Mouse (Mus musculus) lung, postnatal 0 days (tissue): ENCODE results near the gene Ppbp. TPM values are rescaled to one million over a fixed set of nuclear protein-coding genes. Genes with fewer than 3 reads are reported as not detected.

Experiments
- ATAC-seq: fragments of 200-750 bp; cut with Nextera tagmentation; 2 replicates; pipeline ENCODE4 v1.8.0; 2017; ENCODE audit warnings: moderate library complexity
- DNase-seq: peaks from one replicate; pipeline ENCODE4 v3.0.0-alpha.2; 2016; ENCODE audit warnings: low spot score
- H3K27ac ChIP-seq: fragments of 300-500 bp; sonication (generic); 2 replicates; pipeline ENCODE4 v1.5.1; 2014; ENCODE audit warnings: antibody characterized with exemption, mild to moderate bottlenecking, low read length, mixed read lengths
- H3K27me3 ChIP-seq: fragments of 300-500 bp; sonication (generic); replicated peaks from 2 replicates; pipeline ENCODE4 v1.6.1; 2014; ENCODE audit warnings: low read length, mixed read lengths; ENCODE audit not compliant: insufficient read depth
- H3K36me3 ChIP-seq: fragments of 300-500 bp; sonication (generic); 2 replicates; pipeline ENCODE4 v1.6.1; 2014; ENCODE audit warnings: low read length, mixed read lengths; ENCODE audit not compliant: insufficient read depth
- H3K4me1 ChIP-seq: fragments of 300-500 bp; sonication (generic); 2 replicates; pipeline ENCODE4 v1.6.1; 2014; ENCODE audit warnings: antibody characterized with exemption, low read depth, low read length, mixed read lengths; ENCODE audit not compliant: insufficient read depth
- H3K4me2 ChIP-seq: fragments of 300-500 bp; sonication (generic); replicated peaks from 2 replicates; pipeline ENCODE4 v1.6.1; 2014; ENCODE audit warnings: low read depth, mild to moderate bottlenecking, low read length, moderate library complexity, mixed read lengths
- H3K4me3 ChIP-seq: fragments of 300-500 bp; sonication (generic); 2 replicates; pipeline ENCODE4 v1.5.1; 2014; ENCODE audit warnings: low read depth, low read length
- H3K9ac ChIP-seq: fragments of 300-500 bp; sonication (generic); replicated peaks from 2 replicates; pipeline ENCODE4 v1.6.1; 2014; ENCODE audit warnings: low read depth, mild to moderate bottlenecking
- H3K9me3 ChIP-seq: fragments of 300-500 bp; sonication (generic); 2 replicates; pipeline ENCODE4 v1.6.1; 2016; ENCODE audit warnings: low read length, mixed read lengths
- CTCF ChIP-seq: IDR thresholded peaks from 2 replicates; pipeline ENCODE4 v1.5.1; 2016; ENCODE audit warnings: antibody characterized with exemption, mild to moderate bottlenecking
- EP300 ChIP-seq: IDR thresholded peaks from 2 replicates; pipeline ENCODE4 v1.6.1; 2016; ENCODE audit warnings: antibody characterized with exemption, mild to moderate bottlenecking, control low read depth
- WGBS: fragments of 180-500 bp; shearing (Covaris S2); extraction: QIAGEN DNeasy Blood & Tissue Kit; methylation state at CpG from one replicate; pipeline ENCODE4 v1.1.7; 2014; 5-methylcytosine and 5-hydroxymethylcytosine counted together
- microRNA-seq: library from miRNA; unstranded; fragments of <30 nt; microRNA quantifications from one replicate; pipeline ENCODE4, GENCODE M21; 2016
- polyA plus RNA-seq: library from polyadenylated mRNA; unstranded; fragments of >200 nt; fragmentation: Nextera tagmentation; extraction: Ambion mirVana; gene quantifications from 2 replicates; pipeline ENCODE4 v1.2.1, GENCODE M21; 2015

The Ppbp gene
- polyA plus RNA-seq, 1 experiment from 2014 or later, result 15.6 TPM

DNA sequence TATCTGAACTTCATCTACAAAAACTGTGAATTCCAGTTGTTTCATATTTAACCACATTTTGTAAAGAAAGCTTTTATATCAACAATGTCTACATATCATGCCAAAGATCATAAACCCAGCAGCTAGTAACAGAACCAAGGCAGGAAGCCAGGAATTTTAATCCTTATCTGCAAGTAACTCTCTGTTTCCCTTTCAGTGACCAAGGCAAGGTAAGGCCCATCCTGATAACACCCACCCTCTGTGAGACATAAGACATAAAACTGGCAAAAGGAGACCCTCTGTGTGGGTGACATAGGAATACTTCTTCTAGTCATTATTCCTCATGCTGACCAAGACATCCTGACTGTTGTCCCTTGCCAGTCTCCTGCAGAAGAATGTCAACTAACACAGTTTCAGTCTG is 36.3 kb downstream of the Ppbp start:
- no peaks in the 10 kb centered on the region for H3K9me3 ChIP-seq
- no peaks in the 10 kb centered on the region for H3K36me3 ChIP-seq
- no peak overlapping the region for H3K4me3 ChIP-seq
- peak; percentile 13; the same call in 1 of the 2 replicates for ATAC-seq
- no peak overlapping the region for H3K27ac ChIP-seq
- no peaks in the 10 kb centered on the region for H3K4me1 ChIP-seq
- no peak for DNase-seq
- no peak overlapping the region for H3K4me2 ChIP-seq
- no peaks in the 10 kb centered on the region for H3K27me3 ChIP-seq
- TF ChIP-seq EP300 (no peak), CTCF (no peak)
- H3K9ac ChIP-seq, result no peak overlapping the region

- Histone ChIP-seq H3K9me3 (no peaks in the 10 kb centered on the region), H3K27ac (no peak overlapping the region), H3K27me3 (no peaks in the 10 kb centered on the region), H3K4me2 (no peak overlapping the region), H3K4me3 (no peak overlapping the region), H3K9ac (no peak overlapping the region), H3K4me1 (no peaks in the 10 kb centered on the region), H3K36me3 (no peaks in the 10 kb centered on the region)
- DNase-seq, result no peak
- TF ChIP-seq EP300, result no peak
- no peak for TF ChIP-seq CTCF
- ATAC-seq, result peak; percentile 39; the same call in 1 of the 2 replicates
Observed at GRCm38 (mm10) chr5:90806050-90806449, 37.7 kb downstream of the Ppbp start.

- Histone ChIP-seq H3K9ac (no peak overlapping the region), H3K27me3 (no peaks in the 10 kb centered on the region)
Observed at GRCm38 (mm10) chr5:90807176-90807950, 39.0 kb downstream of the Ppbp start.

More at GRCm38 (mm10) chr5:90807176-90807950, 39.0 kb downstream of the Ppbp start:
- TF ChIP-seq EP300, result no peak
- no peak for TF ChIP-seq CTCF
- Histone ChIP-seq H3K4me2 (no peak overlapping the region), H3K36me3 (no peaks in the 10 kb centered on the region), H3K9me3 (no peaks in the 10 kb centered on the region), H3K4me1 (no peaks in the 10 kb centered on the region), H3K27ac (no peak overlapping the region), H3K4me3 (no peak overlapping the region)
- 70% methylated on average over 3 of the region's 3 CpGs for WGBS
- ATAC-seq (no peak), DNase-seq (no peak)

Small RNAs within 50 kb of the gene (microRNA-seq; reads per million reads assigned to microRNA genes)
- not detected for gene Gm24322

Other genes starting within 250 kb of the Ppbp start
- gene Afm, start 249.6 kb upstream of the Ppbp start, polyA plus RNA-seq, result not detected in 2 replicates
- not detected in 2 replicates for gene 5830473C10Rik, start 207.4 kb upstream of the Ppbp start, polyA plus RNA-seq
- 6.8 and 8.6 TPM in 2 replicates for gene Rassf6, start 127.9 kb upstream of the Ppbp start, polyA plus RNA-seq
- gene Cxcl5, start 9.2 kb upstream of the Ppbp start, polyA plus RNA-seq, result 0.26 and 9.8 TPM in 2 replicates
- 152 and 164 TPM in 2 replicates for gene Pf4, start 3.9 kb downstream of the Ppbp start, polyA plus RNA-seq
- gene Cxcl3, start 17.6 kb downstream of the Ppbp start, polyA plus RNA-seq, result 0.42 and 2.5 TPM in 2 replicates
- gene Cxcl15, start 26.0 kb downstream of the Ppbp start, polyA plus RNA-seq, result 546 and 609 TPM in 2 replicates
- 2.1 and 30.8 TPM in 2 replicates for gene Cxcl1, start 122.7 kb downstream of the Ppbp start, polyA plus RNA-seq
- 0.35 and 8.9 TPM in 2 replicates for gene Cxcl2, start 135.4 kb downstream of the Ppbp start, polyA plus RNA-seq
- 39.2 and 41.0 TPM in 2 replicates for gene Mthfd2l, start 162.6 kb downstream of the Ppbp start, polyA plus RNA-seq